Mouse (Mus musculus) midbrain, embryonic 11.5 days (tissue): ENCODE measurements around the gene Csnk2a2. TPM values are rescaled to one million over a fixed set of nuclear protein-coding genes. Genes with fewer than 3 reads are reported as not detected.

Source experiments
- ATAC-seq: fragments of 200-750 bp; cut with Nextera tagmentation; 2 replicates; pipeline ENCODE4 v1.8.0; 2017; ENCODE audit warnings: moderate TSS enrichment, moderate library complexity; ENCODE audit not compliant: low FRiP score
- DNase-seq: peaks from one replicate; pipeline ENCODE4 v3.0.0; 2015; ENCODE audit warnings: low spot score; ENCODE audit errors: missing footprints
- H3K27ac ChIP-seq: fragments of 300-500 bp; sonication (generic); 2 replicates; pipeline ENCODE4 v1.5.1; 2014; ENCODE audit warnings: low read depth, low read length
- H3K27me3 ChIP-seq: fragments of 300-500 bp; sonication (generic); 2 replicates; pipeline ENCODE4 v1.6.1; 2014; ENCODE audit warnings: mild to moderate bottlenecking, low read length, moderate library complexity, mixed read lengths; ENCODE audit not compliant: control insufficient read depth, insufficient read depth
- H3K36me3 ChIP-seq: fragments of 300-500 bp; sonication (generic); 2 replicates; pipeline ENCODE4 v1.6.1; 2014; ENCODE audit warnings: mild to moderate bottlenecking, low read length, moderate library complexity, mixed read lengths; ENCODE audit not compliant: control insufficient read depth, insufficient read depth
- H3K4me1 ChIP-seq: fragments of 300-500 bp; sonication (generic); 2 replicates; pipeline ENCODE4 v1.6.1; 2014; ENCODE audit warnings: low read length; ENCODE audit not compliant: control insufficient read depth, insufficient read depth
- H3K4me2 ChIP-seq: fragments of 300-500 bp; sonication (generic); 2 replicates; pipeline ENCODE4 v1.6.1; 2014; ENCODE audit warnings: mild to moderate bottlenecking, moderate library complexity
- H3K4me3 ChIP-seq: fragments of 300-500 bp; sonication (generic); 2 replicates; pipeline ENCODE4 v1.5.1; 2014; ENCODE audit warnings: low read depth, low read length
- H3K9ac ChIP-seq: fragments of 300-500 bp; sonication (generic); 2 replicates; pipeline ENCODE4 v1.6.1; 2014; ENCODE audit warnings: low read length
- H3K9me3 ChIP-seq: fragments of 300-500 bp; sonication (generic); 2 replicates; pipeline ENCODE4 v1.6.1; 2016; ENCODE audit warnings: low read length; ENCODE audit not compliant: control insufficient read depth
- WGBS: fragments of 180-500 bp; shearing (Covaris S2); extraction: QIAGEN DNeasy Blood & Tissue Kit; methylation state at CpG from one replicate; pipeline ENCODE4 v1.1.7; 2014; 5-methylcytosine and 5-hydroxymethylcytosine counted together
- polyA plus RNA-seq: library from polyadenylated mRNA; unstranded; fragments of >200 nt; fragmentation: Nextera tagmentation; extraction: Ambion mirVana; gene quantifications from 2 replicates; pipeline ENCODE4 v1.2.1, GENCODE M21; 2014

Gene Csnk2a2
- polyA plus RNA-seq, 1 experiment from 2014 or later = 14.7 TPM

GRCm38 (mm10) chr8:95512257-95512656 lies 22.4 kb upstream of the Csnk2a2 start:
- Histone ChIP-seq H3K27ac (no peak overlapping the region), H3K36me3 (no peaks in the 10 kb centered on the region), H3K4me2 (no peak overlapping the region), H3K9ac (no peak overlapping the region), H3K9me3 (no peaks in the 10 kb centered on the region), H3K27me3 (no peaks in the 10 kb centered on the region), H3K4me3 (no peak overlapping the region), H3K4me1 (no peaks in the 10 kb centered on the region)
- DNase-seq (no peak), ATAC-seq (no peak)
- 56% methylated on average over 4 of the region's 4 CpGs for WGBS

GRCm38 (mm10) chr8:95506245-95506644 lies 16.4 kb upstream of the Csnk2a2 start:
- H3K36me3 ChIP-seq = no peaks in the 10 kb centered on the region
- WGBS = 80% methylated on average over 5 of the region's 5 CpGs
- no peak overlapping the region for H3K4me2 ChIP-seq
- no peak overlapping the region for H3K9ac ChIP-seq
- no peaks in the 10 kb centered on the region for H3K4me1 ChIP-seq
- ATAC-seq = no peak
- no peak overlapping the region for H3K4me3 ChIP-seq
- no peaks in the 10 kb centered on the region; the same call in 1 of the 2 replicates for H3K9me3 ChIP-seq
- H3K27me3 ChIP-seq = no peaks in the 10 kb centered on the region
- DNase-seq = no peak
- H3K27ac ChIP-seq = no peak overlapping the region

- WGBS = 85% methylated on average over 3 of the region's 3 CpGs
- H3K4me1 ChIP-seq = no peaks in the 10 kb centered on the region
These were observed 15.8 kb upstream of the Csnk2a2 start for GRCm38 (mm10) chr8:95505606-95506005.

GRCm38 (mm10) chr8:95504835-95505234 lies 15.0 kb upstream of the Csnk2a2 start:
- H3K36me3 ChIP-seq = no peaks in the 10 kb centered on the region
- no peak for DNase-seq
- no peak overlapping the region for H3K4me3 ChIP-seq
- no peaks in the 10 kb centered on the region; the same call in 1 of the 2 replicates for H3K9me3 ChIP-seq
- no peak overlapping the region for H3K9ac ChIP-seq
- H3K27me3 ChIP-seq = no peaks in the 10 kb centered on the region
- H3K4me1 ChIP-seq = no peaks in the 10 kb centered on the region
- H3K27ac ChIP-seq = no peak overlapping the region
- no peak overlapping the region for H3K4me2 ChIP-seq
- WGBS = 66% methylated on average over 5 of the region's 5 CpGs
- no peak for ATAC-seq

More at GRCm38 (mm10) chr8:95505606-95506005, 15.8 kb upstream of the Csnk2a2 start:
- Histone ChIP-seq H3K4me2 (no peak overlapping the region), H3K9me3 (no peaks in the 10 kb centered on the region; the same call in 1 of the 2 replicates), H3K36me3 (no peaks in the 10 kb centered on the region), H3K9ac (no peak overlapping the region), H3K27me3 (no peaks in the 10 kb centered on the region), H3K27ac (no peak overlapping the region), H3K4me3 (no peak overlapping the region)
- ATAC-seq = no peak
- DNase-seq = no peak

GRCm38 (mm10) chr8:95502431-95502830 lies 12.6 kb upstream of the Csnk2a2 start:
- Histone ChIP-seq H3K4me1 (no peaks in the 10 kb centered on the region), H3K9me3 (no peaks in the 10 kb centered on the region; the same call in 1 of the 2 replicates), H3K27me3 (no peaks in the 10 kb centered on the region), H3K9ac (no peak overlapping the region), H3K27ac (no peak overlapping the region), H3K36me3 (no peaks in the 10 kb centered on the region), H3K4me2 (no peak overlapping the region), H3K4me3 (no peak overlapping the region)
- 86% methylated on average over 7 of the region's 7 CpGs for WGBS
- DNase-seq = no peak
- ATAC-seq = no peak

- Histone ChIP-seq H3K4me1 (no peaks in the 10 kb centered on the region), H3K9me3 (no peaks in the 10 kb centered on the region), H3K4me3 (no peak overlapping the region), H3K36me3 (no peaks in the 10 kb centered on the region), H3K4me2 (no peak overlapping the region), H3K27ac (no peak overlapping the region), H3K27me3 (no peaks in the 10 kb centered on the region), H3K9ac (no peak overlapping the region)
- 91% methylated on average over 5 of the region's 5 CpGs for WGBS
- ATAC-seq = no peak
- DNase-seq = no peak
These were observed 10.6 kb upstream of the Csnk2a2 start for GRCm38 (mm10) chr8:95500436-95500835.

- no peak overlapping the region for H3K4me2 ChIP-seq
- no peaks in the 10 kb centered on the region for H3K36me3 ChIP-seq
- ATAC-seq = no peak
- DNase-seq = no peak
- no peaks in the 10 kb centered on the region for H3K4me1 ChIP-seq
- WGBS = 58% methylated on average over 4 of the region's 4 CpGs
- no peak overlapping the region for H3K4me3 ChIP-seq
- H3K27ac ChIP-seq = no peak overlapping the region
- H3K9ac ChIP-seq = no peak overlapping the region
- H3K9me3 ChIP-seq = no peaks in the 10 kb centered on the region
- no peaks in the 10 kb centered on the region for H3K27me3 ChIP-seq
These were observed 9.6 kb upstream of the Csnk2a2 start for GRCm38 (mm10) chr8:95499266-95500064.

- no peaks in the 10 kb centered on the region for H3K4me1 ChIP-seq
- no peak overlapping the region for H3K9ac ChIP-seq
- no peak overlapping the region for H3K27ac ChIP-seq
- ATAC-seq = no peak
- no peaks in the 10 kb centered on the region for H3K27me3 ChIP-seq
- no peaks in the 10 kb centered on the region for H3K9me3 ChIP-seq
- no peak overlapping the region for H3K4me2 ChIP-seq
- WGBS = 84% methylated on average over 3 of the region's 3 CpGs
- H3K4me3 ChIP-seq = no peak overlapping the region
- H3K36me3 ChIP-seq = no peaks in the 10 kb centered on the region
- no peak for DNase-seq
These were observed 8.0 kb upstream of the Csnk2a2 start for GRCm38 (mm10) chr8:95497821-95498220.

- Histone ChIP-seq H3K4me2 (no peak overlapping the region), H3K27me3 (no peaks in the 10 kb centered on the region), H3K36me3 (no peaks in the 10 kb centered on the region), H3K9me3 (no peaks in the 10 kb centered on the region), H3K4me3 (no peak overlapping the region), H3K27ac (no peak overlapping the region), H3K4me1 (no peaks in the 10 kb centered on the region), H3K9ac (no peak overlapping the region)
- 56% methylated on average over 3 of the region's 3 CpGs for WGBS
- no peak for DNase-seq
- no peak for ATAC-seq
These were observed 6.6 kb upstream of the Csnk2a2 start for GRCm38 (mm10) chr8:95496420-95496819.
